Mouse (Mus musculus) lung, embryonic 15.5 days (tissue): ENCODE measurements around the gene Tmigd3. TPM values are rescaled to one million over a fixed set of nuclear protein-coding genes. Genes with fewer than 3 reads are reported as not detected.

Experiments
- ATAC-seq: fragments of 200-750 bp; cut with Nextera tagmentation; 2 replicates; pipeline ENCODE4 v1.8.0; 2017; ENCODE audit warnings: moderate number of reproducible peaks, borderline replicate concordance; ENCODE audit not compliant: low FRiP score, low TSS enrichment; ENCODE audit errors: extremely low read depth
- H3K27ac ChIP-seq: fragments of 300-500 bp; sonication (generic); 2 replicates; pipeline ENCODE4 v1.5.1; 2015; ENCODE audit warnings: moderate library complexity, mild to moderate bottlenecking, inconsistent platforms
- H3K27me3 ChIP-seq: fragments of 300-500 bp; sonication (generic); 2 replicates; pipeline ENCODE4 v1.6.1; 2015; ENCODE audit warnings: inconsistent platforms
- H3K36me3 ChIP-seq: fragments of 300-500 bp; sonication (generic); 2 replicates; pipeline ENCODE4 v1.6.1; 2015; ENCODE audit warnings: inconsistent platforms
- H3K4me1 ChIP-seq: fragments of 300-500 bp; sonication (generic); 2 replicates; pipeline ENCODE4 v1.6.1; 2015; ENCODE audit warnings: inconsistent platforms
- H3K4me2 ChIP-seq: fragments of 300-500 bp; sonication (generic); 2 replicates; pipeline ENCODE4 v1.6.1; 2015; ENCODE audit warnings: inconsistent platforms, mild to moderate bottlenecking, moderate library complexity
- H3K4me3 ChIP-seq: fragments of 300-500 bp; sonication (generic); 2 replicates; pipeline ENCODE4 v1.5.1; 2015; ENCODE audit warnings: mild to moderate bottlenecking, inconsistent platforms
- H3K9ac ChIP-seq: fragments of 300-500 bp; sonication (generic); 2 replicates; pipeline ENCODE4 v1.6.1; 2015; ENCODE audit warnings: inconsistent platforms
- H3K9me3 ChIP-seq: fragments of 300-500 bp; sonication (generic); 2 replicates; pipeline ENCODE4 v1.6.1; 2016; ENCODE audit warnings: inconsistent platforms
- WGBS: fragments of 180-500 bp; shearing (Covaris S2); methylation state at CpG from one replicate; pipeline ENCODE4 v1.1.7; 2015; 5-methylcytosine and 5-hydroxymethylcytosine counted together
- polyA plus RNA-seq: library from polyadenylated mRNA; unstranded; fragments of >200 nt; fragmentation: Nextera tagmentation; extraction: Ambion mirVana; gene quantifications from 2 replicates; pipeline ENCODE4 v1.2.1, GENCODE M21; 2015

The Tmigd3 gene
- polyA plus RNA-seq, 1 experiment from 2014 or later = 0.47 TPM

- Histone ChIP-seq H3K9me3 (no peaks in the 10 kb centered on the region), H3K9ac (no peak overlapping the region), H3K4me1 (no peaks in the 10 kb centered on the region), H3K36me3 (no peaks in the 10 kb centered on the region), H3K4me3 (no peak overlapping the region), H3K27ac (no peak overlapping the region), H3K27me3 (no peaks in the 10 kb centered on the region), H3K4me2 (no peak overlapping the region)
- WGBS = 48% methylated on average over 8 of the region's 8 CpGs
- no peak for ATAC-seq
These were observed 16.9 kb upstream of the Tmigd3 start for GRCm38 (mm10) chr3:105853781-105854180.

GRCm38 (mm10) chr3:105854786-105855185, 15.9 kb upstream of the Tmigd3 start:
- no peak overlapping the region for H3K4me3 ChIP-seq
- H3K4me1 ChIP-seq = no peaks in the 10 kb centered on the region
- H3K4me2 ChIP-seq = no peak overlapping the region
- H3K27me3 ChIP-seq = no peaks in the 10 kb centered on the region
- H3K36me3 ChIP-seq = no peaks in the 10 kb centered on the region
- no peak overlapping the region for H3K9ac ChIP-seq
- H3K9me3 ChIP-seq = no peaks in the 10 kb centered on the region
- 71% methylated on average over 4 of the region's 4 CpGs for WGBS
- no peak for ATAC-seq
- H3K27ac ChIP-seq = no peak overlapping the region

- H3K4me2 ChIP-seq = no peak overlapping the region
- 62% methylated on average over 5 of the region's 5 CpGs for WGBS
- H3K4me3 ChIP-seq = no peak overlapping the region
- H3K36me3 ChIP-seq = no peaks in the 10 kb centered on the region
- no peak overlapping the region for H3K9ac ChIP-seq
- ATAC-seq = no peak
- no peak overlapping the region for H3K27ac ChIP-seq
- no peaks in the 10 kb centered on the region for H3K9me3 ChIP-seq
- H3K4me1 ChIP-seq = no peaks in the 10 kb centered on the region
- H3K27me3 ChIP-seq = no peaks in the 10 kb centered on the region
These were observed 13.2 kb upstream of the Tmigd3 start for GRCm38 (mm10) chr3:105857513-105857912.

GRCm38 (mm10) chr3:105861747-105862366, 8.8 kb upstream of the Tmigd3 start:
- no peak overlapping the region for H3K4me3 ChIP-seq
- H3K9me3 ChIP-seq = no peaks in the 10 kb centered on the region
- H3K4me2 ChIP-seq = no peak overlapping the region
- no peak overlapping the region for H3K9ac ChIP-seq
- WGBS = 28% methylated on average over 7 of the region's 7 CpGs
- no peaks in the 10 kb centered on the region for H3K36me3 ChIP-seq
- H3K4me1 ChIP-seq = peaks cover 5% of the 10 kb centered on the region; the same call in 1 of the 2 replicates
- no peak overlapping the region for H3K27ac ChIP-seq
- no peaks in the 10 kb centered on the region for H3K27me3 ChIP-seq
- no peak for ATAC-seq

- Histone ChIP-seq H3K9ac (no peak overlapping the region), H3K27ac (no peak overlapping the region), H3K4me3 (no peak overlapping the region), H3K9me3 (no peaks in the 10 kb centered on the region), H3K4me2 (no peak overlapping the region), H3K36me3 (no peaks in the 10 kb centered on the region), H3K4me1 (peaks cover 15% of the 10 kb centered on the region), H3K27me3 (no peaks in the 10 kb centered on the region)
- no peak for ATAC-seq
- WGBS = 71% methylated on average over 1 of the region's 1 CpGs
These were observed 6.6 kb upstream of the Tmigd3 start for GRCm38 (mm10) chr3:105864123-105864522.

GRCm38 (mm10) chr3:105865122-105865521, 5.6 kb upstream of the Tmigd3 start:
- Histone ChIP-seq H3K4me1 (peaks cover 15% of the 10 kb centered on the region), H3K27me3 (no peaks in the 10 kb centered on the region), H3K9me3 (no peaks in the 10 kb centered on the region), H3K9ac (no peak overlapping the region), H3K27ac (peak overlapping the region; percentile 21; the same call in 1 of the 2 replicates), H3K4me3 (no peak overlapping the region), H3K4me2 (no peak overlapping the region), H3K36me3 (no peaks in the 10 kb centered on the region)
- WGBS = 48% methylated on average over 9 of the region's 9 CpGs
- ATAC-seq = no peak

- H3K27me3 ChIP-seq = no peaks in the 10 kb centered on the region
- H3K36me3 ChIP-seq = no peaks in the 10 kb centered on the region
- no peak overlapping the region for H3K4me2 ChIP-seq
- 8% methylated on average over 2 of the region's 2 CpGs for WGBS
- H3K9me3 ChIP-seq = no peaks in the 10 kb centered on the region
- H3K4me3 ChIP-seq = no peak overlapping the region
- peaks cover 25% of the 10 kb centered on the region for H3K4me1 ChIP-seq
- H3K9ac ChIP-seq = no peak overlapping the region
- no peak overlapping the region for H3K27ac ChIP-seq
- 0 out of 2 replicates have a peak, but pooled peaks have one; percentile 36 for ATAC-seq
These were observed 2.6 kb upstream of the Tmigd3 start for GRCm38 (mm10) chr3:105868135-105868534.

GRCm38 (mm10) chr3:105872034-105872433, 1.3 kb downstream of the Tmigd3 start:
- Histone ChIP-seq H3K4me2 (no peak overlapping the region; the same call in 1 of the 2 replicates), H3K9ac (no peak overlapping the region), H3K9me3 (no peaks in the 10 kb centered on the region), H3K27me3 (no peaks in the 10 kb centered on the region), H3K36me3 (no peaks in the 10 kb centered on the region), H3K4me3 (no peak overlapping the region), H3K4me1 (peaks cover 25% of the 10 kb centered on the region), H3K27ac (peak overlapping the region; percentile 58)
- 34% methylated on average over 6 of the region's 6 CpGs for WGBS
- no peak for ATAC-seq

- Histone ChIP-seq H3K27ac (peak overlapping the region; percentile 58), H3K4me2 (no peak overlapping the region), H3K4me1 (peaks cover 27% of the 10 kb centered on the region), H3K27me3 (no peaks in the 10 kb centered on the region), H3K9ac (no peak overlapping the region), H3K4me3 (no peak overlapping the region), H3K9me3 (no peaks in the 10 kb centered on the region), H3K36me3 (no peaks in the 10 kb centered on the region)
- ATAC-seq = no peak
- 27% methylated on average over 3 of the region's 3 CpGs for WGBS
These were observed 1.9 kb downstream of the Tmigd3 start for GRCm38 (mm10) chr3:105872579-105872978.

- WGBS = 80% methylated on average over 6 of the region's 6 CpGs
- H3K9ac ChIP-seq = no peak overlapping the region
- no peaks in the 10 kb centered on the region for H3K27me3 ChIP-seq
- H3K27ac ChIP-seq = no peak overlapping the region
- no peaks in the 10 kb centered on the region for H3K36me3 ChIP-seq
- H3K9me3 ChIP-seq = no peaks in the 10 kb centered on the region
- peaks cover 18% of the 10 kb centered on the region for H3K4me1 ChIP-seq
- no peak overlapping the region for H3K4me3 ChIP-seq
- H3K4me2 ChIP-seq = no peak overlapping the region
- ATAC-seq = no peak
These were observed 3.0 kb downstream of the Tmigd3 start for GRCm38 (mm10) chr3:105873451-105874445.

- Histone ChIP-seq H3K4me1 (peaks cover 18% of the 10 kb centered on the region), H3K9ac (no peak overlapping the region), H3K4me3 (no peak overlapping the region), H3K36me3 (no peaks in the 10 kb centered on the region), H3K4me2 (no peak overlapping the region), H3K27me3 (no peaks in the 10 kb centered on the region), H3K9me3 (no peaks in the 10 kb centered on the region), H3K27ac (no peak overlapping the region)
- WGBS = 53% methylated on average over 5 of the region's 5 CpGs
- ATAC-seq = no peak
These were observed 5.3 kb downstream of the Tmigd3 start for GRCm38 (mm10) chr3:105876022-105876421.

GRCm38 (mm10) chr3:105877252-105877803, 6.6 kb downstream of the Tmigd3 start:
- H3K9me3 ChIP-seq = no peaks in the 10 kb centered on the region
- H3K36me3 ChIP-seq = no peaks in the 10 kb centered on the region
- 61% methylated on average over 6 of the region's 6 CpGs for WGBS
- H3K4me1 ChIP-seq = peaks cover 13% of the 10 kb centered on the region
- ATAC-seq = no peak
- H3K9ac ChIP-seq = no peak overlapping the region
- no peak overlapping the region for H3K4me3 ChIP-seq
- no peaks in the 10 kb centered on the region for H3K27me3 ChIP-seq
- H3K4me2 ChIP-seq = no peak overlapping the region
- no peak overlapping the region for H3K27ac ChIP-seq
